Mouse (Mus musculus) neutrophil, adult 5-6 weeks (primary cell): ENCODE results near the gene Rcor2. TPM values are rescaled to one million over a fixed set of nuclear protein-coding genes. Genes with fewer than 3 reads are reported as not detected.

Experiments used
- ATAC-seq: fragments of 151-379, 151-347 bp; 2 replicates; pipeline ENCODE4 v1.8.0; 2017; ENCODE audit warnings: mild to moderate bottlenecking, moderate TSS enrichment; ENCODE audit not compliant: insufficient number of reproducible peaks, poor library complexity, low FRiP score, severe bottlenecking; ENCODE audit errors: extremely low read depth
- total RNA-seq: library from RNA; stranded (forward); fragments of 200-1000 nt; gene quantifications from 2 replicates; pipeline ENCODE4 v1.2.3, GENCODE M21; 2017

The Rcor2 gene
- total RNA-seq, 1 experiment from 2014 or later, result 2.4 TPM

DNA sequence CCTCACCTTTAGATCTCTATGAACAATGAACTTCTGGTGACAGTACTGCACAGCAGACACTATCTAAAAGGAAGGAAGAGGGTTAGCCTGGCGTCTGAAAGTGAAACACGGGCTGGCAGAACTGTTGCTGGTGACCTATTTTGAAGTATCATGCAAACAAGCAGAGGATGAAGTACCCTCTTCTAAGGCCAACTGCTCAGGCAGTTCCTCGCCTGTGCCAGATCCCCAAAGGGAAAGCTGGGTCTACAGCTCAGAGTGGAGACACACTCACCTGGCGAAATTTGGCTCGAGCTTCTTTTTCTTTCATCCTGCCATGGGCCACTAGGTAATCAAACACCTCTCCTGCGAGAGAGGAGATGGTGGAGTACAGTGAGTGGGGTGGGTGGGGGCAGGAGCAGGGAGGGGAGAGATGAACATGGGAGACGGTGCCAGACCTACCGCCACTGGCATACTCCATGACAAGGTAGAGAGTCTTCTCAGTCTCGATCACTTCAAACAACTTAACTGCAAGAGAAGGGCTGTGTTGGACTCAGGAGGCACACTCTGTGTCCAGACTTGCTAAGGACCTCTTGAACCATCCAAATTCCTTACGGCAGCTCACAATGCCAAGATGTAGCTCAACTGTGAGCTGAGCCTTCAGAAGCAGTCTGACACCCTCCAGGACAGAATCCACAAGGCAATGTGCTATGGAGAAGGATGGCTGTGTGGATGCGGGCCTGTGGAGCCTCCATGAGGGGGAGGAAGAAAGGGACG is 19.6 kb downstream of the Rcor2 start:
- ATAC-seq, result no peak

- ATAC-seq, result no peak
Observed at GRCm38 (mm10) chr19:7288288-7288687, 21.2 kb downstream of the Rcor2 start.

DNA sequence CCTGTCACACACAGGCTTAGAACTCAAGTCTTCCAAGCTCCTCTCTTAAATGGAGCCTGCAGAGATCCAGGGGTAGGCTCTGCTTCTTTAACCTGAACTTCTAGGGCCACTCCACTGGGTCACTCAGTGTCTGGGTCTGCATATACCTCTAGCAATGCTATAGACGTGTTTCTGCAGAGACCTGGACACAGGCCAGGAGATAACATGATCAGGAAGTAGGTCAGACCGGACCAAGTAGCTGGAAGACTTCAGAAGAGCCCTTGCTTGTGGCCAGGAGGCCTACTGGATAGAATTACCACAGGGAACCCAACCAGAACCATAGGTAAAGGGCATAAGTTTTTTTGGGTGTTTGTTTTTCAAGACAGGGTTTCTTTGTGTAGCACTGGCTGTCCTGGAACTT is 22.6 kb downstream of the Rcor2 start:
- no peak for ATAC-seq

DNA sequence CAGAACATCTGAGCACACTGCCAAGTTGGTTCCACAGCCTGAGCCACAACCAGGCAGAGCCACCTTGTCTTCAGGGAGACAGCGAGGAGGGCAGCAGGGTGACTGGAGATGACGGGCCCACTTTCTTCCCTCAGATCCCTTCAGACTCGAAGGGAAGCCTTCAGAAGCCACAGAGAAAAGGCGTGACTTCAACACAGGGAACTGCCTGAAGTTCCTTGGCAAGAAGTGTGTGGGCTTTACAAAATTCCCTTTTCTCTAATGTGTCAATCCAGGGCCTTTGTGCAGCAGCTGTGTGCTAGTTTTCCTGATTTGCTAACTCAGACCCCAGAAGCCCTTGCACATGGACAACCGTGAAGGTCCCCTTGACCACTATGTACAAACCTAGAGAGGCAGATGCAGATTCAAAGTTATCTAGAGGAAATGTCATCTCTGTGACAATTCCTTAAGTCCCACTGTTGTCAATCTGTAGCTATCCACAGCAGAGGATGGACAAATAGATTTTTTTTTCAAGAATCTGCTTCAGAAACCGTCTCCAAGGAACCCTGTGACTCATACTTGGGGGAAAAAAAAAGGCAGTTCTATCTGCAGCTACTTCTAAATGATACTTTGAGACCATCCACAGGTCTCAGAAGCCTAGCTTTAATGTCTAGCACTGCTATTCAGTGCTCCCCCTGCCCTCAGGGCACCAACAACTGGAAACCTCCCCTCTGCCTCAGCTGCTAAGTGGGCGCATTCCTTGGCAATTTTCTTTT is 25.0 kb downstream of the Rcor2 start:
- no peak for ATAC-seq

DNA sequence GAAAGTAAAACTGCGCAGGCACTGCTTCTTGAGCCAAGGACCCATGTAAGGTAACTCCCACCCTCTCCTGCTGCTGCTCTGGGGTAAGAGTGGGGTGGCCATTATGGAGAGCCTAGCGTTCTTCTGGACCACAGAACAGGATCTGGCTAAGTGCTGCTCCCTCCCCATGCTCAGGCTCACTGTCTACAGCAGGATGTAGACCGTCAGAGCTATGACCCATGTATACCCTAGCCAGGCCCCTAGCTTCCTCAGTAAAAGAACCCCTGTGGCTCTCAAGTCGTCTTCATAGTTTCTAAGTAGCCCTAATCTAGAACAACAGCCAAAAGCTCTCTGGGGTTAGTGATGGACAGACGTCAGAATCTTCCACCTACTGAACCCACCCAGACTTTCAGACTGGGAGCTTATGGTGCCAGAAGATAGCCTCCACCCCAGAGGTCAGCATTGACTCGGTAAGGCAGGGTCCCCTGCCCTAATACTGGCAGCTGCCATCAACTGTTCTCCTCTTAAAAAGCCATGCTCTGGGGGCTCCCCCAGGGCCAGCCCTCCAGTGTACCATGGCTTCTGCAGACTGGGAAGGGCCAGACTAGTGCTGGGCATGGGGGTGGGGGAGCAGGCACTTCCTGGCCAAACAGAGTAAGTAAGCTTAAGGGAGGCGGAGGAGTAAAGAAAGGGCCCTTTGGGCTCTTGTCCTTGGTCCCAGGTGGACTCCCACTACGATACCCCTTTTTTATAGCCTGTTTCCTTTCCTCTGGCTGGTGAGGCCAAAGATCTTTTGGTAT is 27.2 kb downstream of the Rcor2 start:
- ATAC-seq, result no peak

DNA sequence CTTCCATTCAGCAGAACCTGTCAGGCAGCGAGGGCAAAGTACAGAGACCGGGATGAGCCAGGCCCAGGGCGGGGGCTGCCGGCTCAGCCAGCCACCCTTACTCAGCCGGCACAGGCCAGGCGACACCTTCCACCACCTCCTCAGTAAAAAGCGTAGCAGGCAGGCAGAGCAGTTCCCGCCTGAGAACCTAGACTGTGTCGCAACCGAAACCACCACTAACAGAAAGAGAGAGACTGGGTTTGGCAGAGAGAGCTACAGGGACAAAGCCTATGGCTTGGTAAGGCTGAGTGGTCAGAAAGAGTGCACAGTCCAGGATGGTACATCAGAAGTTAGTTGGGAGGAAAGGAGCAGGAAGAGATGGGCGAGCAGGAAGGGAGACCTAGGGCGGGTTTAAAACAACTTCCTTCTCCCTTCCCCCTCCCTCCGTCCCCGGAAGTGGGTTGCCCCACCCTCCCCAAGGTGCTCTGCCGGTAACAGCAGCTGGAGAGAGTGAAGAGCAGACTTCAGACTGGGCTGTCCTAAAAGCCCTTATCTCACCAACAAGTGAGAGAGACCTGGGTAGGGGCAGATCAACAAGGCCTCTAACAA is 28.0 kb downstream of the Rcor2 start:
- peak; percentile 75 for ATAC-seq

DNA sequence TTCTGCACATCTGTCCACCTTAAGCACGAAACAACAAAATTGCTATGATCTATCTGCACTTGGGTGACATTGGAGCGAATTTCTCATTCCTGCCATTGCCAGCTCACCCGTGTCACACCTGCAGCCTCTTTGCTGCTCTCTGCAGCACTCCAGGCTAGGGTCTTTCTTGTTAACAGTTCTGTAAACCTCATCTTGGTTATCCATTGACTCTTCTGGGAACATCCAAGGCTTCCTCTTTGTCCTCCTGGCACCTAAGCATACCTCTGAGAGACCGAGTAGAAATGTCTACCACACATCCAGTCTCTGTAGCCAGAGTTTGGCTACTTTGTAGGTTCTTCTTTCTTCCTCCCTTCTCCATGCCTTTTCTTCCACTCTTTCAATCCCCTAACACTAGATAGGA is 28.8 kb downstream of the Rcor2 start:
- no peak for ATAC-seq

DNA sequence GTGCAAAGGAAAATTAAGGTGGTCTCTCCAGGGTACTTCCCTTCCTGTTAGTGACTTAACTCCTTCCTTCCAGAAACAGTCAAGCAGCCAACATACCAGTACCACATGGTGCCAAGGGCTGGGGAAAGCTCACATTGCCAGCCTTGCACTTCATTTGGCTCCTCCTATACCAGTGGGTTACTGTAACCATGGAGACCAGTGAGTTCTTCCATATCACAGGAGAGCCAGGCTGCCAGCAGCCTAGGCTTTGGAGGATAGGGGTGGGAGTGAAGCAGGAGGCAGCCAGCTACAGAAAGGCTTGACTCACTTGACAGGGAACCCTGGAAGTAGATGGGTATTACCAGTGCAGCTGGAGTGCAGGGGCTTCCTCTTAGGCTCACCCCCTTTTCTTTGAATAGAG is 31.9 kb downstream of the Rcor2 start:
- ATAC-seq, result no peak

- no peak for ATAC-seq
Observed at GRCm38 (mm10) chr19:7300078-7300477, 33.0 kb downstream of the Rcor2 start.

GRCm38 (mm10) chr19:7301647-7302492 is 34.7 kb downstream of the Rcor2 start:
- no peak for ATAC-seq

DNA sequence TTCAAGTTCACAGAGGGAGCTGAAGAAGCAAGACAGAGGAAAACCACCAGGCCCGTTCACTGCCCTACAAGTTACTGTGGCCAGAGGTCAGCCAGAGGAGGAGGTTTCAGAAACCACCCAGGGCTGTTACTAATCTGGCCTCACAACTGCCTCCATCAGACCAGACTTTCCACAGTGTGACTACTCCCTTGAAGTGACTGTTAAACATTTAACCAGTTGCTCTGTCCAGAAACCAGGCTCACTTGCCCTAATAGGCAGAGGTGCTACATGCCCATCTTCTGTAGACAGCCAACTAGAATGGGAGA is 35.3 kb downstream of the Rcor2 start:
- ATAC-seq, result no peak

GRCm38 (mm10) chr19:7303796-7304195 is 36.7 kb downstream of the Rcor2 start:
- no peak for ATAC-seq

GRCm38 (mm10) chr19:7304801-7305200 is 37.7 kb downstream of the Rcor2 start:
- no peak for ATAC-seq

DNA sequence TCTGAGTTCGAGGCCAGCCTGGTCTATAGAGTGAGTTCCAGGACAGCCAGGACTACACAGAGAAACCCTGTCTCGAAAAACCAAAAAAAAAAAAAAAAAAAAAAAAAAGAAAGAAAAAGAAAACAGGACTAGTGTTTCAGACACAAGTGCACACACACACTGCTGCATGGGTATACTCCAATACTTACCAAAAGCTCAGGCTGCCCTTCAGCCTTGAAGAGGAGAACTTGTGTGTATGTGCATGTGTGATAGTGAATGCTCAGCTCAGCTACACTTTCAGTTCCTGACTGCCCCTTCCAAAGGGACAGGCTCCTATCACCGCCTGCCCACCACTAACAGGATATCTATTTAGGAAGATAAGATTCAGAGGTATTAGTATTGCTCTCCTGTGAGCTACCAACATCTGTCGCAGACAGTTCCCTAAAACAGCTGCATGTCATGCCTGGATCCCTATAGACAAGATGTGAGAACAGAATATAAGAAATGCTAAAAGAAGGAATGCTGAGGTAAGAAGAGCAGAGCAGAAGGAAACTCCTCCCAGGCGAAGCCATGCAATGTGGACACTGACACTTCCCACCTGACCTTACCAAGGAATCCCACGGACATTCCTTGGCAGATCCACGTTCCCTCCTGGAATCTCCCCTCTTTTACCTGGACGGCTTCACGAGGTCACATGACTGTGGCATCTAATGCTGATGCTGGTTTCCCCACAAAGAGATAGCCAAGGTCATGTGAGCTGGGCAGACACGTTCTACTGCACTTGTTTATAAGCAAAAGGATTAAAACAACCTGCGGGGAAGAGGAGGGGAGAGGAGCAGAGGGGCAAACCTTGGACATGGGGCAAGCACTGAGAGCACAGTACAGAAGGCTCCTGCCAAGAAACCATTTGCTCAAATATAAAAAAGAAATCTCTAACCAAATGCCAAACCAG is 38.5 kb downstream of the Rcor2 start:
- ATAC-seq, result no peak

GRCm38 (mm10) chr19:7306968-7307367 is 39.8 kb downstream of the Rcor2 start:
- ATAC-seq, result peak; percentile 18; the same call in 1 of the 2 replicates

DNA sequence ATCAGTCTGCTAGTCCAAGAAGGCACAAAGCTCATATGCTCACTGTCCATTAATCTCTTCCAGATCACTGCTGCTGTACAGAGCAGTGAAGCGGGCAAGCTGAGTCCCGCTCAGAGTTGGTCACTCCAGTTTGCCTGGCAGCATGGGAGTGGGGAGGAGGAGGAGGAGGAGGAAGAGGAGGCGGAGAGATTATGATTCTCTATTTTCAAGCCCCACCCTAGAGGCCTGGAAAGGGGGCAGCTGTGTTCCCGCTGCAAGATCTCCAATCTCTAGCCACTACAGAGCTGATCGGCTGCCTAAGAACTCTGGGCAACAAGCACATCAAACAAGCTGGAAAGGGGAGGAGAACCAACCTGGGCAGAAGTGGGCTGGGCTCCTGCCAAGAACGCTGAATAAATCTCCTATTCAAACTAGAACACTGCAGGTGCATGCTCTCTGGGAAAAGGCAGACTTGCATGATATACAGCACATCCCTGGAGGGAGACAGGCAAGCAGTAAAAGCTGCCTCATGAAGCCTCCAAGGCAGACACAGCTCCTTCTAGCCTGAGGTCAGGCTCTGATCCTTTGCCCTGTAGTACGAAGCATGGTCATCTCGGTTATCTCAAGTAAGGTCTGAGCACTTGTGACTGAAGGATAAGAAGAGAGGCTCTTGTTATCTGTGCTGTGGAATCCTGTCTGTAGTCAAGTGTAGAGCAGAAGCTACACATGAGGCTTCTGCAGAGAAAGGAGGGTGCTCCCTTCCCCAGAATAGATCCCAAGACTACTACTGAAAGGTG is 41.1 kb downstream of the Rcor2 start:
- no peak for ATAC-seq

DNA sequence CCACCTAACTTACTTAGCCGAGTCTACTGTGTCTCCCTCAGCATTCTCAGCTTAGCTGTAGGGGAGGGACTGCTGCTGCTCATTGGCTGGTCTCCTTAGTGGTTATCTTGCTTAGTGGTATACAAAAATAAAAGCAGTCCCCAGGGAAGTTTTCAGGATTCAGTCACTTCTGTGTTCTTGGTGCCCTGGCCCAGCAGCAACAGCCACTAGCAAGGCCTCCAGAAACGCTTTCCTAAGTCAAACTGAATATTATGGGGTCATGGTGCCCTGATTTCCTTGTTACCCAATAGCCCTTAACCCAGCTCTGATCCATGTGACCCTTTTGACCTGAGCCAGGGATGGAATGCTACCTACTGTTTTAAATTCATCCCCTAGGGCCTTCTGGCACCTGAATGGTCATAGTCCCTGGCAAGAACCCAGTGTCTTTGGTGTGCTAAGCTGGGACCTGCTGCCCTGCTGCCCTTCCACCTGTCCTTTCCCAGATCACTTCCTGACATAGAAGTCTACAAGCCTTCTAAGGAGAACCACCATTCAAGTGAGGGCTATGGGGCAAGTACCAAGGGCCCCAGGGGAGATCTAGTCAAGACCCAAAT is 42.7 kb downstream of the Rcor2 start:
- ATAC-seq, result no peak
